Mouse (Mus musculus) limb, embryonic 14.5 days (tissue): Measurements from ENCODE around the gene Epb41. TPM values are rescaled to one million over a fixed set of nuclear protein-coding genes. Genes with fewer than 3 reads are reported as not detected.

ENCODE experiments used
- ATAC-seq: fragments of 200-750 bp; cut with Nextera tagmentation; 2 replicates; pipeline ENCODE4 v1.8.0; 2017; ENCODE audit warnings: low read depth, moderate number of reproducible peaks, moderate TSS enrichment; ENCODE audit not compliant: low FRiP score
- DNase-seq: peaks from one replicate; pipeline ENCODE4 v3.0.0-alpha.2; 2015; ENCODE audit warnings: low spot score
- H3K27ac ChIP-seq: fragments of 300-500 bp; sonication (generic); replicated peaks from 2 replicates; pipeline ENCODE4 v1.5.1; 2014; ENCODE audit warnings: low read depth, mild to moderate bottlenecking, low read length, moderate library complexity, mixed read lengths
- H3K27me3 ChIP-seq: fragments of 300-500 bp; sonication (generic); 2 replicates; pipeline ENCODE4 v1.6.1; 2014; ENCODE audit warnings: low read length, mixed read lengths; ENCODE audit not compliant: control insufficient read depth, insufficient read depth
- H3K36me3 ChIP-seq: fragments of 300-500 bp; sonication (generic); 2 replicates; pipeline ENCODE4 v1.6.1; 2014; ENCODE audit warnings: mild to moderate bottlenecking, low read length, moderate library complexity, mixed read lengths; ENCODE audit not compliant: control insufficient read depth, insufficient read depth
- H3K4me1 ChIP-seq: fragments of 300-500 bp; sonication (generic); 2 replicates; pipeline ENCODE4 v1.6.1; 2014; ENCODE audit warnings: antibody characterized with exemption, low read length, mixed read lengths; ENCODE audit not compliant: control insufficient read depth, insufficient read depth
- H3K4me2 ChIP-seq: fragments of 300-500 bp; sonication (generic); replicated peaks from 2 replicates; pipeline ENCODE4 v1.6.1; 2014; ENCODE audit warnings: low read depth, mild to moderate bottlenecking, low read length, moderate library complexity; ENCODE audit not compliant: severe bottlenecking
- H3K4me3 ChIP-seq: fragments of 300-500 bp; sonication (generic); replicated peaks from 2 replicates; pipeline ENCODE4 v1.5.1; 2014; ENCODE audit warnings: low read length
- H3K9ac ChIP-seq: fragments of 300-500 bp; sonication (generic); 2 replicates; pipeline ENCODE4 v1.6.1; 2014; ENCODE audit warnings: mild to moderate bottlenecking, low read depth, low read length, moderate library complexity; ENCODE audit not compliant: severe bottlenecking
- H3K9me3 ChIP-seq: fragments of 300-500 bp; sonication (generic); 2 replicates; pipeline ENCODE4 v1.6.1; 2016; ENCODE audit warnings: low read length; ENCODE audit not compliant: control insufficient read depth
- POLR2A ChIP-seq: fragments of 200-500 bp; IDR thresholded peaks from 2 replicates; pipeline ENCODE4 v1.8.0; 2012; ENCODE audit warnings: inconsistent platforms, mild to moderate bottlenecking, moderate library complexity, borderline replicate concordance; ENCODE audit not compliant: insufficient read depth, insufficient read length; ENCODE audit errors: extremely low read depth
- WGBS: fragments of 180-500 bp; shearing (Covaris S2); extraction: QIAGEN DNeasy Blood & Tissue Kit; methylation state at CpG from one replicate; pipeline ENCODE4 v1.1.7; 2014; 5-methylcytosine and 5-hydroxymethylcytosine counted together
- polyA plus RNA-seq, 2 experiments: library from polyadenylated mRNA; depleted of rRNA in 1 of 2; stranded (reverse) in 1 of 2; unstranded in 1 of 2; fragments of >200 nt; fragmentation: Nextera tagmentation in 1 of 2; extraction: Ambion mirVana in 1 of 2; gene quantifications; 2 replicates each; pipeline versions ENCODE4 v1.2.1 to v1.2.3; 2012 to 2014

The Epb41 gene
- polyA plus RNA-seq, 2 experiments = 60.6 to 76.4 TPM

GRCm38 (mm10) chr4:131982881-131983538 is 92.1 kb downstream of the Epb41 start:
- no peaks in the 10 kb centered on the region for H3K4me1 ChIP-seq
- no peaks in the 10 kb centered on the region for H3K27me3 ChIP-seq
- no peaks in the 10 kb centered on the region for H3K9me3 ChIP-seq
- H3K36me3 ChIP-seq = peaks cover 47% of the 10 kb centered on the region
- no peak overlapping the region for H3K4me2 ChIP-seq
- no peak for TF ChIP-seq POLR2A
- ATAC-seq (no peak), DNase-seq (no peak)
- 45% methylated on average over 4 of the region's 4 CpGs for WGBS
- H3K27ac ChIP-seq = no peak overlapping the region
- no peak overlapping the region for H3K9ac ChIP-seq
- no peak overlapping the region for H3K4me3 ChIP-seq

GRCm38 (mm10) chr4:131981755-131982154 is 93.4 kb downstream of the Epb41 start:
- no peaks in the 10 kb centered on the region for H3K27me3 ChIP-seq
- DNase-seq = no peak
- no peak overlapping the region for H3K27ac ChIP-seq
- no peaks in the 10 kb centered on the region for H3K4me1 ChIP-seq
- H3K9ac ChIP-seq = no peak overlapping the region
- H3K4me2 ChIP-seq = no peak overlapping the region
- no peak overlapping the region for H3K4me3 ChIP-seq
- H3K36me3 ChIP-seq = peaks cover 48% of the 10 kb centered on the region
- TF ChIP-seq POLR2A = no peak
- H3K9me3 ChIP-seq = no peaks in the 10 kb centered on the region
- no peak for ATAC-seq

GRCm38 (mm10) chr4:131977201-131977600 is 97.9 kb downstream of the Epb41 start:
- Histone ChIP-seq H3K9me3 (no peaks in the 10 kb centered on the region), H3K9ac (no peak overlapping the region), H3K4me1 (no peaks in the 10 kb centered on the region), H3K27me3 (no peaks in the 10 kb centered on the region), H3K27ac (no peak overlapping the region), H3K4me2 (no peak overlapping the region), H3K36me3 (peaks cover 75% of the 10 kb centered on the region), H3K4me3 (no peak overlapping the region)
- WGBS = 23% methylated on average over 4 of the region's 4 CpGs
- no peak for TF ChIP-seq POLR2A
- ATAC-seq (no peak), DNase-seq (peak; percentile 58)

- ATAC-seq (no peak), DNase-seq (no peak)
- Histone ChIP-seq H3K27me3 (no peaks in the 10 kb centered on the region), H3K9ac (no peak overlapping the region), H3K36me3 (peaks cover 76% of the 10 kb centered on the region), H3K27ac (no peak overlapping the region), H3K4me1 (no peaks in the 10 kb centered on the region), H3K4me2 (no peak overlapping the region), H3K9me3 (no peaks in the 10 kb centered on the region), H3K4me3 (no peak overlapping the region)
- 88% methylated on average over 7 of the region's 7 CpGs for WGBS
- TF ChIP-seq POLR2A = no peak
Observed at GRCm38 (mm10) chr4:131970244-131970853, 104.8 kb downstream of the Epb41 start.

- no peak overlapping the region for H3K27ac ChIP-seq
- peaks cover 73% of the 10 kb centered on the region for H3K36me3 ChIP-seq
- ATAC-seq (peak; percentile 47), DNase-seq (peak; percentile 48)
- H3K4me3 ChIP-seq = no peak overlapping the region
- no peak for TF ChIP-seq POLR2A
- H3K4me2 ChIP-seq = no peak overlapping the region
- no peaks in the 10 kb centered on the region for H3K9me3 ChIP-seq
- no peaks in the 10 kb centered on the region for H3K27me3 ChIP-seq
- WGBS = 64% methylated on average over 2 of the region's 2 CpGs
- no peak overlapping the region for H3K9ac ChIP-seq
- no peaks in the 10 kb centered on the region for H3K4me1 ChIP-seq
Observed at GRCm38 (mm10) chr4:131968873-131969272, 106.2 kb downstream of the Epb41 start.
